Mouse (Mus musculus) kidney, adult 8-10 months (tissue): ENCODE data around the gene Msn.
A peak's percentile ranks its signal among the peaks of the same experiment; 100 is the strongest.
"Not testable (repeated sequence)": the region's sequence is repeated elsewhere in the genome, so short reads cannot be mapped to it uniquely, and the experiment has no call there.

ENCODE experiments used
- DNase-seq, 2 experiments: peaks; one replicate each; pipeline ENCODE4 v3.0.0; 2022

The Msn gene

GRCm38 (mm10) chrX:96144960-96145488, 49.2 kb downstream of the Msn start:
- DNase-seq, result peak in 1 of 2 experiments; percentile 9

GRCm38 (mm10) chrX:96148217-96148616, 52.4 kb downstream of the Msn start:
- no peak for DNase-seq

GRCm38 (mm10) chrX:96153362-96153761, 57.5 kb downstream of the Msn start:
- DNase-seq, result no peak

GRCm38 (mm10) chrX:96157936-96158335, 62.1 kb downstream of the Msn start:
- DNase-seq, result no peak

GRCm38 (mm10) chrX:96162571-96162970, 66.7 kb downstream of the Msn start:
- DNase-seq, result peak in 1 of 2 experiments; percentile 31

- DNase-seq, result no peak
These were observed 76.0 kb downstream of the Msn start for GRCm38 (mm10) chrX:96171645-96172388.

GRCm38 (mm10) chrX:96178437-96178836, 82.6 kb downstream of the Msn start:
- peak; percentile 12 to 30 for DNase-seq

DNA sequence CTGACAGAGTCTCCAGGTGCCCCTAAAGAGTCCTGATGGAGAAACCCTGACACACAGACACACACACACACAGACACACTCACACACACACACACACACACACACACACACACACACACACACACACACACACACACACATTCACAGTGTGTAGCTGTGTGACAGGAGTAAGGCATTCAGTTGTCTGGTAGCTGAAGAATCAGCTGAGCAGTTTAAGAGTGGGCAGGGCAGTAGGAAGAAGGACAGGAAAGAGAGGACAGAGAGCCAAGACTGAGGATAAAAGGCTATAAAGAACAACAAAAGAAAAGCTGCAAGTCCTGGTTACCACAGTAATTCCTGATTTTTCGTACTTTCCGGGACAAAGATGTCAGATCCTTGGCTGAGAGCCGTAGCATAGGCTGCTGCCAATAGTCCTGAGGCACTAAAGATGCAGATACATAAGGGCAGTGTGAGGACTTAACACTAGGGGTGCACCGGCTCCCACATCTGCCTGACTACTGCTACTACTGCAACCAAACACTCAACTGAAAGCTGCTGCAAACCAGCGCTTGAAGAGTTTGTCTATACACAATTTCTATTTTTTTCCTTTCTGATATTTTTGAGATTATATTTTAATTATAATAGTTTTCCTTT, 88.4 kb downstream of the Msn start:
- DNase-seq, result no peak

- DNase-seq, result not testable (repeated sequence)
These were observed 109.3 kb downstream of the Msn start for GRCm38 (mm10) chrX:96205143-96205542.

GRCm38 (mm10) chrX:96206872-96207271, 111.0 kb downstream of the Msn start:
- DNase-seq, result no peak

DNA sequence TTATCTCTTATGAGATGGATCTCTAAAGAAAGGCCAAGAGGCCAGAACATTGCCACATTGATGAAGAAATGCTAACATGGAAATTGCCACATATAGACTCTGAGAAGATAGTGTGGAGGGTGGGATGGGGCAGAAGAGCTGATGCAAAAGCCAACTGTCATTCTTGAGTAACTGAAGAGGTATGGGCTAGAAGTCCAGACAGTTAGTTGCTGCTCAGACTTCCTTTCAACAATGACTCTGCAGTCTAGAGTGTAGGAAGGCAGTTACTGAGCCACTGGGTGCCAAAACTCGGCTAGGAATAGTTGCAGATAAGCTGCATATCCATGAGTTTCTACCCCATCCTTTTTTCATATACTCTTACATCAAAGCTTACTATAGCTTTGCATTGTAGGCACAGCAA, 122.2 kb downstream of the Msn start:
- DNase-seq, result no peak
